Mouse (Mus musculus): Measurements from ENCODE around the gene Gm5416.
"Not testable (repeated sequence)": the region's sequence is repeated elsewhere in the genome, so short reads cannot be mapped to it uniquely, and the experiment has no call there.

Gene Gm5416

GRCm38 (mm10) chr16:36209967-36210453 lies at the start of gene Gm5416:
Gene Gm5416, plus strand, starts transcription at chr16:36210403.
- no peak for DNase-seq

GRCm38 (mm10) chr16:36167841-36168240 lies 42.4 kb upstream of the Gm5416 start:
- DNase-seq, result not testable (repeated sequence)

GRCm38 (mm10) chr16:36176108-36176507 lies 34.1 kb upstream of the Gm5416 start:
- no peak for DNase-seq

GRCm38 (mm10) chr16:36179910-36180309 lies 30.3 kb upstream of the Gm5416 start:
- DNase-seq, result no peak

GRCm38 (mm10) chr16:36183912-36184311 lies 26.3 kb upstream of the Gm5416 start, which contains the start of gene Gm5483:
Gene Gm5483, plus strand, starts transcription at chr16:36184212.
- not testable (repeated sequence) for DNase-seq

- DNase-seq, result no peak
Observed at GRCm38 (mm10) chr16:36199226-36199625, 11.0 kb upstream of the Gm5416 start.

- no peak for DNase-seq
Observed at GRCm38 (mm10) chr16:36203846-36204245, 6.4 kb upstream of the Gm5416 start.

- DNase-seq, result not testable (repeated sequence)
Observed at GRCm38 (mm10) chr16:36205684-36206083, 4.5 kb upstream of the Gm5416 start.

GRCm38 (mm10) chr16:36221168-36221567 lies 11.0 kb downstream of the Gm5416 start, which contains the start of gene 2010005H15Rik:
Gene 2010005H15Rik, plus strand, starts transcription at chr16:36221468.
- DNase-seq, result not testable (repeated sequence)

- DNase-seq, result not testable (repeated sequence)
Observed at GRCm38 (mm10) chr16:36260585-36260984, 50.4 kb downstream of the Gm5416 start.
